Mouse (Mus musculus) testis, adult 2 months (tissue): ENCODE data around the gene Plk5.

Experiments used
- CTCF ChIP-seq: fragments of 200-500 bp; IDR thresholded peaks from 2 replicates; pipeline ENCODE4 v1.5.1; 2012; ENCODE audit warnings: low read depth, mild to moderate bottlenecking, inconsistent platforms, low read length, moderate library complexity; ENCODE audit not compliant: control insufficient read depth, insufficient read depth, insufficient replicate concordance
- POLR2A ChIP-seq: fragments of 200-500 bp; IDR thresholded peaks from 2 replicates; pipeline ENCODE4 v1.6.1; 2012; ENCODE audit warnings: low read depth, mild to moderate bottlenecking, inconsistent platforms, low read length, moderate library complexity; ENCODE audit not compliant: control insufficient read depth

GRCm38 (mm10) chr10:80390697-80391096 lies 34.4 kb downstream of the Plk5 start:
- TF ChIP-seq CTCF (no peak), POLR2A (no peak)
